Mouse (Mus musculus) lung, adult 18-20 months (tissue): ENCODE measurements at regions not wholly inside any gene's neighbourhood (a gene's known extent, or its start where the extent isn't known, plus 50 kb on each side); places are given as distances from the start of the nearest gene placed in this dataset.

Source experiments
- DNase-seq, 2 experiments: peaks; one replicate each; pipeline ENCODE4 v3.0.0; 2022; ENCODE audit warnings: mixed read lengths in 2 of 2

DNA sequence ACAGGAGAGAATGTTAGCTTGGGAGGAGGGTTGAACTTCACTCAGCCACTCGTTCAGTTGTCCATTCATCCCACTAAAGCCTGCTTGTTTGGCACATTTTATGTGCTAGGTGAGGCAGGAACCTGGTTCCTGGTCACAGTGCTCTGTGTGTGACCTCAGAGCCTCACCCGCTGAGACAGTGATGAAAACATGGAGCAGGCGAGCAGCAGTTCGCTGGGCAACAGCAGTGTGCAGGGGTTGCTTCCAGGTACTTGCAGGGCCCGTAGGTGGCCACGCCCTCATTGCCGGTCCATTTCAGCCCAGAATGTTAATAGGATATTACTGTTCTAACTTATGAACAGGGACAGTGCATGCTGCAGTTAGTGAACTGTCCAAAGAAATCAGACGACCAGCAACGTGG lies 285.7 kb downstream of the Rngtt start:
- no peak for DNase-seq

GRCm38 (mm10) chr4:33599966-33600365 lies 289.9 kb downstream of the Rngtt start:
- DNase-seq, result no peak

- DNase-seq, result no peak
Observed at GRCm38 (mm10) chr4:33600805-33601204, 290.7 kb downstream of the Rngtt start.

- no peak for DNase-seq
Observed at GRCm38 (mm10) chr4:33604636-33605035, 294.5 kb downstream of the Rngtt start.

- DNase-seq, result no peak
Observed at GRCm38 (mm10) chr4:33639821-33640575, 284.4 kb upstream of the Cnr1 start.

GRCm38 (mm10) chr4:33640576-33641255 lies 283.7 kb upstream of the Cnr1 start:
- no peak for DNase-seq

- DNase-seq, result no peak
Observed at GRCm38 (mm10) chr4:33641883-33642282, 282.5 kb upstream of the Cnr1 start.

- DNase-seq, result no peak
Observed at GRCm38 (mm10) chr4:33642526-33642925, 281.9 kb upstream of the Cnr1 start.

DNA sequence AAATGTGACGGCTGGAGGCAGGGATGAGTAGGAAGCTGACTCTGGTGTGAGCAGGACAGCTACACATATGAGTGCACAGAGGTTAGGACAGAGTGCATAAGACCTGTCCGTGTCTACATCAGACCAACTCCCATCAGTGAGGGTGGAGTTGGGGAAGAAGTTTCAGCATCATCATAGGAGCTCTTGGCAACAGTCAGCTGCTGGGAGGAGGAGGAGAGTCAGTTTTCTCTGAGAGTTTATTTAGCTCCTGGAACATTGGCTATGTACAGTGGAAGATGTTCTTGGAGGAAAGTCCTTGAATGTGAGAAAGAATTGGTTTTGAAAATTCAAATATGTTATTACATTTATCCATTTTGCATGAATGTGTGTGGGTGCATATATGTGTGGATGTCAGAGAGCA lies 279.2 kb upstream of the Cnr1 start:
- DNase-seq, result no peak

- no peak for DNase-seq
Observed at GRCm38 (mm10) chr4:33651292-33651691, 273.1 kb upstream of the Cnr1 start.

DNA sequence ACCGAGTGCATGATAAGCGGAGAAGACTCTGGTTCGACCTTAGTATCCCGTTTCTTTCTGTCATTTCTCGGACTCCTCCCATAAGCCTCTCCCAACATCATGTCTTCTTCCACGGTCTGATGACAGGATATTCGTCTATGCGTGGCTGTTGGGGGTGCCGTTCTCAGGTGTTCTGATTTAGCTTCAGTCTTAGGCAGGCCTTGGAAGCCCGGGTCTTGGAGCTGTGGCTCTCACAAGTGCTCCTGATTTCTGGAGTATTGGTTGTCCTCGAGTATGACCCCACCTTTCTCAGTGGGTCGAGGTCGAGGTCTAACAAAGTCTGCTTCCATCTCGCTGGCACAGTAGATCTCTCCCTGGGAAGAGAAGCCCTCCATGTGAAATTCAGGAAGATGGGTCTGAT lies 264.6 kb upstream of the Cnr1 start:
- no peak for DNase-seq

DNA sequence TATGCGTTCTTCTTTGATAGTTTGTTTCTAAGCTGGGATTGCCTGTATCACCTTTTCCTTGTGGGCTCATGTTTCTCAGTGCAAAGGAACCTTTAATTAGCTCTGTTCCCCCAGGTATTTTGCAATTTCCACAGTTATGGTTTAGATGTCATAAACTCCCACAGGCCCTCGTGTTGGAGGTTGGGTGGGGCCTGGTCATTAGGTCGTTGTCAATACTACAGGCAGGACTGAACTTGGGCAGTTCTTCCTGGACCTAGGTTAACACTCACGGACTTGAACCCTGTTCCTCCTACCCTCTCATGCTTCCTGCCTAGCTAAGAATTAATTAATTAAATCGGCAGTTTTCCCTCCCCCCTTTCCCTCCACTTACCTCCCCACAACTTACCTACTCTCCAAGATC lies 263.8 kb upstream of the Cnr1 start:
- no peak for DNase-seq

- DNase-seq, result no peak
Observed at GRCm38 (mm10) chr4:33661862-33662261, 262.5 kb upstream of the Cnr1 start.

GRCm38 (mm10) chr4:33662965-33663364 lies 261.4 kb upstream of the Cnr1 start:
- no peak for DNase-seq

DNA sequence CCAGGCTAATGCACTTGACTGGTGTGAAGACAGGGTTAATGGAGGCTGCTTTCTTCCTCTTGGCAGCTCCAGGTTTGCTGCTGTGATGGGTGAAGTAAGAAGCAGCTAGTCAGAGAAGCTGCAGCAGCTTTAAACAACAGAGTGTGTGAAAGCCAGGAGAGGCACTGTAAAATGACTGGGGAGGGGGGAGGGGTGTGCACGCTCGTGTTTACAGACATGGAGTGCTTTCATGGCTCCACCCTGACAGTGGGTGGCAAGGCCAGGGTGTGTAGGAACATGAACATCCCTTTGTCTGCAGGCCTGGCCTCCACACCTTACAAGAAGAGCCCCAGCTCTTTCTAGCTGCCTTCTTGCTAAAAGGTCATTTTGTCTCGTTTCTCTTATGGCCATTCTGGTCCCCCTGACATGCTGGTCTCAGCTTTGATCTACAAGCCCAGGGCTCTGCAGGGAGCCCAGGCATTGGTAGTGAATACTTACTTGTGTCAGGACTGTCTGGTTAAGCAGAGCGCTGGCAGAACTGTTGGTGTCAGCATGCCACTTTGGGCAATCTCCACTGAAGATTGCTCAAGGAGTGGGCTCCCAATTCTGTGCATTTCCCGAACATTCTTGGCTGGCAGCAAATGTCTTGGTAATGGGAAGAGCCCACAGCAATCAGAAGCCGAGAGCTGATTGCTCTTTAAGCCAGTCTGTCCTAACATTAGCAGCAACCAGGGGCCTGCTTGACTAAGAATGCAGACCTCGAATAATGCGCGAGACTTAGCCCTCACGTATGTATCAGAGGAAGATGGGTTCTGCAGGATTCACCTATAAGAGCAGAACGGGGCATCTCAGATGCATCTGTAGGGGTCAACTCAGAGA lies 260.5 kb upstream of the Cnr1 start:
- DNase-seq, result no peak

DNA sequence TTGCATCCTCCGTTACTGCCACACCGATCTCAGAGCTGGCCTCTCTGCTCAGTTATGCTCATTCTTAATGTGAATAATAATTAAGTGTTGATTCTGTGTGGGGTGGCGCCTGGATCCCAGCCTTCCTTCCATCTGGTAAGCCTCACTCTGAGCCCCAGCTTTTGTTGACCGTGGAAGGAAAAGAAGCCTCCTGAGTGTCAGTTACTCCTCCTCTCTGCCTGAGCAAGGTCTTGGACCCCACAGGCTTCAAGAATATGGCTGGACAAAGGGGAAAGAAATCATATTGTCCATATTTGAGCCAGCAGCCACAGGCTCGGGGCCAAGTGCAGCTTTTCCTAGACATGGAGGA lies 259.9 kb upstream of the Cnr1 start:
- DNase-seq, result no peak

- no peak for DNase-seq
Observed at GRCm38 (mm10) chr4:33665250-33665873, 259.0 kb upstream of the Cnr1 start.

DNA sequence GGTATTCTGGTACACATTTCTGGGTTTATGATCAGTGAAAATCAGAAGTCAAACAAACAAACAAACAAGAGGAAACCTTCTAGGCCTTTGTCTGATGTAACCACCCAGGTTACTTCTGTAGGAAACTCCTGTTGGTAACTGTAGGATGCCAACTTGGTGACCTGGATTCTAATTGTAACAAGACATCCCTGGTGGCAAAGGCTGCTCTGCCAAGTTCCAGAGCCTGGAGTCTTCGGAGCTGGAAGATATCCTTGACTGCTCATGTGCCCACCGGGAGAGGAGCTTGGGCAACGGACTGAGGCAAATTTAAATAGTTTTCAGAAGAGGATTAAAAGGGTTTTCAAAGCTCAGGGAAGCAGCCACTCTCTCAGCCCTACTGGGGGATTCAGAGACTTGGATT lies 256.0 kb upstream of the Cnr1 start:
- DNase-seq, result no peak

- DNase-seq, result no peak
Observed at GRCm38 (mm10) chr4:33675044-33675443, 249.3 kb upstream of the Cnr1 start.

GRCm38 (mm10) chr4:33679351-33679750 lies 245.0 kb upstream of the Cnr1 start:
- DNase-seq, result no peak

DNA sequence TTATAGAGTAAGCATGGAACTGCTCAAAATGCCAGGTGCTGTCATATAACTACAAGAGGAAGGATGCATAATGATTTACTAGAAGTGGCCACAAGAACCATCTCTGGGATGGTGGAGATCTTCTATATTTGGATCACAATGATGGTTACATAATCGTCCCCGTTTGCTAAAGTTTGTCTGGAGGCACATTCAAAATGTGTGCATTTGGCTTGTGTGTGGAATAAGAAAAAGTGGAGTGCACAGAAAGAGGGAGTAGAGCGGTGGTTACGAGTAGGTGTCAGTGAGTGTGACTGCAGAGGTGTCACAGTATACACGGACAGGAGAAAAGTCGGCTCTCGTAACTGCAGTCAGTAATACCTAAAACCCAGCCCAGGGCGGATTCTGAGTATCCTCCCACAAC lies 238.3 kb upstream of the Cnr1 start:
- DNase-seq, result no peak

DNA sequence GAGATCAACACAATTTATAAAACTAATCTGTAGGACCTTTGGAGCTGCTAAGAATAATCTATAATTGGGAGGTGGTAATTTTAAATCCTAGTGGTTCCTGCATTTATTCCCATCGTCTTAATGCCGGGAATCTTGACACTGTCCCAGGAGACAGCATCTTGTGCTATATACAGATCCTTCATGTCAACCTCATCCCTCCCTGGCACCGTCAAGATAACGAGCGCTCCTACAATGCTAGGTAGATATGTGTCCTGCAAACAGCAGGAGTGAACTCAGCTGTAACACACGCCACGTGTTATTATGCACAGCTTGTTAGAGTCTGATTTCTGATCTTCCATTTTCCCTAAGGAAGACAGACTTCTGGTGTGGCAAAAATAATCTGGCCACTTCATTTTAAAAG lies 237.0 kb upstream of the Cnr1 start:
- DNase-seq, result no peak

GRCm38 (mm10) chr4:33693441-33693840 lies 231.0 kb upstream of the Cnr1 start:
- no peak for DNase-seq
